Mouse (Mus musculus): Measurements from ENCODE around the gene Itga2. TPM values are rescaled to one million over a fixed set of nuclear protein-coding genes. Genes with fewer than 3 reads are reported as not detected.

Itga2 gene
- polyA plus RNA-seq, 1 experiment = 0.72 TPM

DNA sequence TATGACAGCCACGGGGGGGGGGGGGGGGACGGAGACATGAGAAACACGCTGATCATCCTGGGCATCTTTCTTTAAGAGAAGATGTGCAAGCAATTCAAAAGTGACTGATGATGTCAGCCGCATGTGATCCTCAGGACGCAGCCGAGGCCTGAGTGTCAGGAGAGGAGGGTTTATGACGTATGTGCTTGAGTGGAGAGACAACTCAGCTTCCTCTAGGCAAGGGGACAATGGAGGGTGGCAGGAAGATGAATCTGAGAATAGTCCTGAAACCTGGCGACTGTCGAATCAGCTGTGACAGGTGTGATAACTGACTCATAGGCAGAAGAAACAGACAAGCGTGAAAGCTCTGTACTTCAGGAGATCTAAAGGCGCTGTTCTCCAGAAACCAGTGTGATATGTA, 53.2 kb downstream of the Itga2 start:
- DNase-seq (ENCODE audit: low read depth) = no peak

DNA sequence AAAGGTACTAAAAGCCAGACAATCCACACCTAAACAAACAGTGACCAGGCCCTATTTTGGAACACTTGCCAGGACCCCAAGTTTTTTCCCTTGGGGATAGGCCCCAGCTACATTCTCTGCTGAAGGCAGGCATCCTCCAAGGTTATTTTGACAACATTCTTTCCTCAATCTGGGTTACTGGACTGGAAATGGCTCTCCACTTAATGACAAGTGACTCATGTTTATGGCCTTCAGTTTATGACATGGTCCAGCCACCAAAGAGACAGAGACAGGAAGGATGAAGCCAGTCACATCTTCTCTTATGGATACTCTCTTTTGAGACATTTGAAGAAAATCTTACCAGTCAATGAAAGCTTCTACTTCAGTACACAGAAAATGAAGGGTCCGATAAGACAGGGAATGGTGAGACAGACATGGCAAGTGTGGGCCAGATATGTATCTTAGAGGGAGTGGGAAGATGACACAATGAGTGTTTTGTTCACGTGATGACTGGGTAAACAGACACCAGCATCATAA, 55.8 kb downstream of the Itga2 start:
- DNase-seq (ENCODE audit: low read depth) = no peak

DNA sequence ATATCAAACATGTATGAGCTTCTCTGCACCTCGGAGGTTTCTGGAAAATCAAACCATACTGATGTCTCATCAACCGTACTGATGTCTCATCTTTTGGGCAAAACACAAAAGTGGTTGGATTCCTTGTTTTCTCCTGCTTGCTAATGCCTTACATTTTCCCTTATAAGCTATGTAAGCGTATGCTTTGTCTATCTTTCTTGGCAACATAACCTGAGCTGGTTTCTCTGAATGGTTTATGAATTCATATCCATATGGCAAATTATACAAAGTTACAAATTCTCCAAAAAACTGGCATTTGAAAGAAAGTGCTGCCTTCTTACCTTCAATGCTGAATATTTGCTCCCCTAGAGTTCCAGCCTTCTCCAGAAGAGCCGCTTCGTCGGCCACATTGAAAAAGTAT, 57.2 kb downstream of the Itga2 start:
- DNase-seq (ENCODE audit: low read depth) = no peak

DNA sequence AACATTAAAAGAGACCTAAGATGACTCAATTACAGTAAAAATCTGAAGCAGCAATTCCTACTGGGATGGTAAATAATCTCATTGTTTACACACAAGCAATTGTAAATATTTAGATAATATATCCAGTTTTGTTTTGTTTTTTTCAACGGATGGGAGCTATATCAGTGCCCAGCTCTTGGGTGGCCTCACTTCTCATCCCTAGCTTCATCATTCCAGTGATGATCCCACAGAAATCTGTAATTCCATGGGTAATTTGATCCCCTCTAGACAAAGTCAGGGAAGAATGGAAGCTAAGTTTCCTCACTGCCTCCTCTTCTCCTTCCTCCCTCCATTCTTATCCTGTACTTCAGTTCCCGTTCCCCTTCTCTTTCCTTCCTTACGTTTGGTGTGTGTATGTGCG, 74.4 kb downstream of the Itga2 start:
- DNase-seq (ENCODE audit: low read depth) = no peak

DNA sequence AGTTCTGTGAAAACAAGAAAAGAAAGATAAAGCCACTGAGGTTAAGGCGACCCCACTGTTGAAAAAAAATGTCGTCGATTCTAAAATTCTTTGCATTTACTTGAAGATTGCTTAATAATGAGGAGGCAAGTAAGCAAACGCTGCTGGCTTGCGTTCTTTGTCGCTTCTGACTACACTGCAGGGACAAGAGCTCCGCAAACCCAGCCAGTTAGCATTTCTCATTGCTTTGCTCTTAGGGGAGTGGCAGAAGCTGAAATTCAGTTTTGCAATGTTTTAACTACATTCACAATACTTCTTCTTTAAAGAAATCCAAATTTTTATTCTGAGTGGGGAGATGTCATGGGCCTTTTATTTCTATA, 75.7 kb downstream of the Itga2 start:
- DNase-seq (ENCODE audit: low read depth) = no peak

DNA sequence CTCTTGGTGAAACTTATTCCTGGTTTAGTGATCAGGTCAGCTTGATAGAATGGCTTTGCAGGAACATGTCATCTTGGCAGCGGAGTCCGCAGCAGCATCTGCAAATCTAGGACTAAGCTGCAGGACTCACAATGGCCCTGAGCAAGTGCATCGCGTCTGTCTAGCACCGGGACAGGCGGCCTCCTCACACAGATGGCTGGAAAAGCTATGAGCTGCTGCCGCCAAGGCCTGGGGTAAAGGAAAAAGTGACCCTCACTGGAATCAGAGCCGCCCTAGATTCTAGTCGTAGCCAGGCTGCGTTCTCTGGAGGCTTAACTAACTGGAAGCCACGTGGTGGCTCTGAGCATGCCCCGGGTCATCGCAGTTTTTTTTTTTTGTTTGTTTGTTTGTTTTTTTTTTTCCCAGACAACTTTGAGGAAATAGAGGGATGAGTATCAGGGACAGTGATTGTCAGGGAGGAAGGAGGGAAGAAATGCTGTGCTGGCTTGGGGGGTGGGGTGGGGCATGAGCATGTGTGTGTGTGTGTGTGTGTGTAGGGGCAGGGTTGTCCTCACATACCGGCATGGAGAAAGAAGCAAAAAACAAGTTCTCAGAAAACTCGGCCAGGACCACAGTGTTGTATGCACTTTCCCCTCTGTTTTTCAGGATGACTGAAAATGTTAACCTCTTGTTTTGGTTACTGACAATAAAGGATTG, 76.2 kb downstream of the Itga2 start:
- DNase-seq (ENCODE audit: low read depth) = no peak

DNA sequence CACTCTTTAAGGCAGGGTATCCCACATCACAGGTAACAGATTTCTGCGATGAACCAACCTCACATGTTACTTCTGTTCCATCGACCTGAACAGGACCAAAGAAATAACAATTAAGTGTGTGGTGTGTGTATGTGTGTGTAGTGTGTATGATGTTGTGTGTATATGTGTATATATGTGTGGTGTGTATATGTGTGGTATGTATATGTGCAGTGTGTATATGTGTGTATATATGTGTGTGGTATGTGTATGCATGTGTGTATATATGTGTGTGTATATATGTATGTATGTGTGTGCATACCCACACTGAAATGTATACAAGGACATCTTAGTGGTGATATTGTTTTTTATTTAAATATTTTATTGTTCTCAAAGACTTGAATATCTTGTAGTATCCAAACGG, 77.5 kb downstream of the Itga2 start:
- DNase-seq (ENCODE audit: low read depth) = no peak

DNA sequence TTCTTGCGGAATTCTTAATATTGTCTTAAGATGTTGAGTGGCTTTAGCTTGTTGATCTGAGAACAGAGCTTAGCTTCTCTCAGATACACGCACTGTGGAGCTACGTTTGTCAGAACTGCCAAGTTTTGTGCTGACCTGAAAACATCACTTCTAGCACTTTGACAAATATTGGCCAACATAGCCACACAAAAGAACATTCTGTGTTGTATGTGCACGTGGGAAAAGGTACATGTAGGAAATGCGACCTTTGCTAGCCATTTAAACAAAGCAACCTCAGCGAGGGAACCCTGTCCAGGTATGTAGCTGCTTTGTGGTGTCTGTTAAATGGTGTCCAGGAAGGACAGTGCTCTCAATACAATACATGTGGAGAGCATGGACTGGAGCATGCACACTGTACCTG, 77.9 kb downstream of the Itga2 start:
- DNase-seq (ENCODE audit: low read depth) = no peak

DNA sequence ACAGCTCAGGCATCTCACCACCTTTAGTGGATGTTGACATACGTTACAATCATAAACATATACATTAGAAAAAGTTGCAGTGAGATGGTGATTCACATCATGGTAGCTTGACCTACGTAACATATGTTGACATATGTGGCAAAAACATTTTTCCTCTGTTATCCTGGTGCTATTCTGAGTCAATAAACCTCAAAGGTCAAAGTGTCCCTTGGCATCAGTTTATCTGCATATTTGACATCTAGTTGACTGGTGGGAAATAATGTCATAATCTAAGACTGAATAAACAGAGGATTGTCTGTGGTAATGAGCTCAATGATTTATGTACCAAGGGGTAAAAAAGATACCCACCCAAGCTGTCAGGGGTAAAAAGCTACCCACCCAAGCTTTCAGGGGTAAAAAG, 78.7 kb downstream of the Itga2 start:
- no peak for DNase-seq (ENCODE audit: low read depth)

DNA sequence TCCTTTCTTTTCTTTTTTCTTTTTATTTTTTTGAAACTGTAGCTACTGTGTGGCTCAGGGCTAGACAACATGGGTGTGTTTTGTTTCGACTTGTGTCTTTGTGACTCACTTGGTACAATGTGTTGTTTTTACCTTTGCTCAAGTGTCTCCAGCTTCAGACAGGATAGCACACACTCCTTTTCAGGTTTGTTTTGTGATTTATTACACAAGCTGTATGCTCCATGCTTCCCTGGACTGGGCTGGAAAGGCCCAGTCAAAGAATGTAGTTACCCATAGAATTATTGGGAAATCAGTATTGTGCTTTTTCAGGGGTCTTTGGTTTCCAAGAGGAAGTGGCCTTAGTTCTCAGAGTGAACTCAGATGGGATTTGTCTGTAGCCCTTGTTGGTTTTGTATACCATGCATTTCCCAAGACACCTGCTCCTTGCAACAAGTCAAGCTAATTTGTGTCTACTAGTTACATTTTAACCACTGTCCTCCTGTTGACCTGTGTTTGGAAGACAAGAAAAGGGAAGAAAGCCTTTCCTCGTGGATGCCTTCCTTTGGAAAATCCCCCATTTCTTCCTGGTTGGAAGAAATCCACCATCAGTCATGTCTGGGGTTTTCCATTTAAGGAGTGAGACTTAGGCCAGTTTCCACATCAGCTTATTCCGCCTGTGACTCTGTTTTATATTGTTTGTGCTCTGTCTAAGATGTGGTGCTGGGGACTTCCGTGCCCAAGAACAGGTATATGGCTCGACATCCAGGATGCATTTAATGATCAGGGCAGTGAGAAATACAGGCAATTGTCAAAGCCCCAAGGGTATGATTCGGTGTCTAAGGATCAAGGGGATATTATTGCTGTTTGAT, 79.4 kb downstream of the Itga2 start:
- DNase-seq (ENCODE audit: low read depth) = no peak

DNA sequence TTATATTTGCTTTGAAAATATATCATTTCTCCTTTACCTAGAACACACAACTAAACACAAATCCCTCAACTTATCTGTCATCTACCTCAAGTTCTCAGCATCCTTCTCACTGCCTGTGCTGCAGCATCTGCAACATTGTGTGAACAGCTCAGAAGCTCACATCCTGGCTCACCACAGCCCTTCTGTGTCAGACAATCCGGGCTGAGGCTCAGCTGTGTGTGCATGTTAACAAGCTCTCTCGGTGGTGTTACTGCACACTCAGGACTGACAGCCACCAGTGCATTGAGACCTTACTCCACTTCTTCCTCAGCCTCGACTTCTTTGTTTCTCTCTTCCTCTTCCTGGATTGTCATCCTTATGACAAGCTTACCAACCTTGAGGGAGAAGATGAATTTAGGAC, 83.0 kb downstream of the Itga2 start:
- no peak for DNase-seq (ENCODE audit: low read depth)

DNA sequence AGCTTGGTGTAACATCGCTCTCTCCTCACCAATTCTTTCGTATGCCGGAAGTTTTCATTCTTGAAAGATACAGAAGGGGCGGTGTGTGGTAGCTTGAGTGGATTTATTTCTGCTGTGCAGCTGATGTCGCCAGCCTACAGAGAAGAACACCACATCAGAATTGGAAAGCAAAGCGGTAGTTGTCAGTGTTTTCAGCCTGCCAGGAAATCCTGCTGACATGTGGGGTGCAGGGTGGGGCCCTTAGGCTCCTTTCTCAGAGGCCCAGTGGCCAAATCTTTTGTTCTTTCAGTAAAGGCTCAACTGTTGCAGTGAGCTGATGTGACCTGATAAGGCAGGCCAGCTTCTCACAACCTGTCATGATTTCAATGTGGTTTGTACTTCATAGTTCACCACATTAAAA, 86.1 kb downstream of the Itga2 start:
- no peak for DNase-seq (ENCODE audit: low read depth)

DNA sequence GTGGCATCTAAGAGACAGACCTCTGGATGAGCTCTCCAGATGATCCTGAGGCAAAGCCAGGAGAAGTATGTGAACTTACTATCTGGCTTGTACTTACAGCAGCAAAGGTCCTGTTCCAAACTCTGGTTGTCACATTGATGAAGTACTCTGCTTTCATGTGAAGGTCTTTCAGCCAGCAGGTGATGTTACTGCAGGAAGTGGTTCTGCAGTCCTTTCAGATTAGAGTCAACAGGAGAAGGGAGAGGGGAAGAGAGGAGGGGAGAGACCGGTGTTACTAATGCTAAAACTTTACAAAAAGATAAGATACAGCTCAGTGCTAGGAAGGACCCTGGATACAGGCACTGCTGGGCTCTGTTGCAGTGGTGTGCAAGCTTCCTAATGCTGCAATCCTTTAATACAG, 88.6 kb downstream of the Itga2 start:
- no peak for DNase-seq (ENCODE audit: low read depth)

DNA sequence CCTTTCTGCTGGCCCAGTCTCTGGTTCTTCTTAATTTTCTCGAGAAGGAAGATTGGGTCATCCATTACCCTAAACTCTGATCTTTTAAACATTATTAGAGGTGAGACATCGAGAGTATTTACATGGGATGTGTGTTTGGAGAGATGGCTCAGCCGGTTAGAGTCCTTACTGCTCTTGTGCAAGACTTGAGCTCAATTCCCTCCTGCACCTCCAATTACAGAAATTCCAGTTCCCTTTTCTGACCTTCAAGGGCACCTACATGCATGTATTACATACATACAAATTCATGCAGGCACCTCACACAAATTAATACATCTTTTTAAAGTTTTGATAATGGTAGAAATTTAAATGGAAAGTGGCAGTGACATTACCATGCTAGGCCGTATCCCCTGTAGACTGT, 91.4 kb downstream of the Itga2 start:
- DNase-seq (ENCODE audit: low read depth) = no peak

DNA sequence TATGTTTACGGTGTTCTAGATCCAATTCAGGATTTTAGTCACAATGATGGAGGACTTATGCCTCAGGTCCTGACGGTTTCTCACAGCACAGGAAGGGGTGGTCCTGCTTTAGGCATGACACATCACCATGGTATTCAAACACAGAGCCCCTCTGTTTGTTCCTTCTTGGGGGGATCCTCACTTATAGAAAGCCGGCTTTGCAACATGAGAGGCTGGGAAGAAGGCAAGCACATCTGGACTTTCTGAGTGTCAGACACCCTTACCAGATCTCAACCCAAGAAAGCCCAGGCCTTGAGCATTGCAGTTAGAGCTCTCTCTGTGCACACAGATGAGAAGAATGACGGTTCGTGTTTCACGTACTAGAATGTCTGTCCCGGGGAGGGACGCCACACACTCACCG, 92.8 kb downstream of the Itga2 start:
- no peak for DNase-seq (ENCODE audit: low read depth)

DNA sequence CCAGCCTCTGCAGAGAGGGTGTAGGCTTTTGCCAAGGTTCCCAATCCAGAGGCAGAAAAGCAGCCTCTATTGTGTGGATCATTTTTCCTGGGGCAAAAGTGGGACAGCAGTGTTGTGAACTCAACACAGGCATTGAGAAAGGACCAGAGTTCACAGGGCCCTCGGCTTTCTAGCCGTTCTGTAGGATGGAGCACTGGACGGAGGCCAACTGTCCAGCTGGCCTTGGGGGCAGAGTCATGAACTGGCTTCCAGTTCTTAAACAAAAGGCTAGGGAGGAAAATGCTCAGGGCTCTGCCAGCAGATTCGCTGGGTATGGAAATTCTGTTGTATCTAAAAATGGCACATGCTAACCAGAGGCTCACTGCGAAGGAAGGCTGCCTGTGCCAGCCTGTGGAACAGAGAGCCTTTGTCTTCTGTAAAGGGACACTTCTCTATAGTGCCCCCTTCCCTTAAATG, 93.3 kb downstream of the Itga2 start:
- peak; percentile 80 for DNase-seq (ENCODE audit: low read depth)

DNA sequence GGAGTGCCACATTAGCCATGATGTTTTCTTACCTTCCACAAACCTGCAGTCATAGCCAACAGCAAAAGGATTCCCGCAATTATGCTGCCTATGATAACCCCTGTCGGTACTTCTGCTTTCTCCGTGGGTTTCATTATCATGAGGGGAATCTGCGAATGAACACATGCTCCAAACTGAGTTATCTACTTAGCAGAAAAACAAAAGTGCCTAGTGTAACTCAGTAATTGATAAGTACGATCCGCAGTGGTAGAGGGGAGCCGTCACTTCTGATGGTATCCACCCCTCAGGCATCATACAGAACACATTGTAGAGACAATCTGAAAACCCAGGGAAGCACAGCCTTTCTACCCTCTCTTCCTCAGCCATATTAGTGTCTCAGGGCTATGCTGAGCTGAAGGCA, 94.8 kb downstream of the Itga2 start:
- DNase-seq (ENCODE audit: low read depth) = no peak

DNA sequence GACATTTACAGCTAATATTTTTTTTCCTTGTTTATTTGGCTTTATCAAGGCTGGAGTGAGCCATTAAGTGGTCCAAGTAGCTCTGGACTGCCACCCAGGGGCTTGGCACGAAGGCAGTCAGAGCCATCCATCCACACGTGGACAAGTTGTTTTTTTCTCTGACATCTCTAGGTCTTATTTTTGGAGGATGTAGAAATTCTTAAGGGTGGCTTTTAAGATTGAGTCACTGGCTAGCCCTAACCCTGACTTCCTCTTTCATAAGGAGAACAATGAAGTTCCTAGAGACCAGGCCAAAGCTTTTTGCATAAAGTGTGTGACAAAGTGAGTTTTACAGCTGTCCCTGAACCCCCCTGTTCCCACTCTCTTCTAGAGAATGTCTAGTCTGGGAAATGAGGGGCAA, 97.3 kb downstream of the Itga2 start:
- DNase-seq (ENCODE audit: low read depth) = no peak

DNA sequence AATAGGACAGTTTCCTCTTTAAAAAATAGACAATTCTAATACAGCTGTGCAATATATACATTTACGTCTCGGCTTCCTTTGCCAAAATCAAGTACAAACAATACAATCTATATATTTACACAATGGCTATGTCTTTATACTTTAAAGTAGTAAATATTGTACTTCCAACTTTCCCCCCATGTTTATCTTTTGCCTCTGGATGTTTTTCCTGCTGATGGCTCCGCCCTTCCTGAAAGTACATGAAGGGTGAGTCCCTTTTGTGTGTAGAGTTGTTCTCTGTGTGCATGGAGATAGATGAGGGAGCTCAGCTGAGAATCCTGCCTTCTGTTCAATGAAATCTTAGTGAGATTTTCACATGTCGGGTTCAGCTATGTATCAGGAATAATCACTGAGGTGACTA, 98.5 kb downstream of the Itga2 start:
- no peak for DNase-seq (ENCODE audit: low read depth)

DNA sequence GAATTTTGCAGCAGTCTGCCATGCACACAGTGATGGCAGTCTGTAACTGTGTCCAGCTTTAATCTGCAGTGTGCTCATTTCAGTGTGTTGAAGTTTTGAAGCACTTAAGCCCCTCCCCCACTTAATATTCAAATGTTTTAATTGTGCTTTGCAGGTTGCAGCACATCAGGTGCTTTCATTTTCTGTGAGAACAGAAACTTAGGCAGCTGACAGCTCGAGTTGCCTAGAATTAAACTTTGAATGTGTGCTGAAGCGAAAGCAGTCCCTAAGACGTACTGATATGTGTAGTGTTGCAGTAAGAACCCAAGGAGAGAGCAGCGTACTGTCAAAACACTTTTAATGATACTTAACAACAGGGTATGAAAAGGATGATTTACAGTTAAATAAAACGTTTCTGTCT, 99.1 kb downstream of the Itga2 start:
- no peak for DNase-seq (ENCODE audit: low read depth)

DNA sequence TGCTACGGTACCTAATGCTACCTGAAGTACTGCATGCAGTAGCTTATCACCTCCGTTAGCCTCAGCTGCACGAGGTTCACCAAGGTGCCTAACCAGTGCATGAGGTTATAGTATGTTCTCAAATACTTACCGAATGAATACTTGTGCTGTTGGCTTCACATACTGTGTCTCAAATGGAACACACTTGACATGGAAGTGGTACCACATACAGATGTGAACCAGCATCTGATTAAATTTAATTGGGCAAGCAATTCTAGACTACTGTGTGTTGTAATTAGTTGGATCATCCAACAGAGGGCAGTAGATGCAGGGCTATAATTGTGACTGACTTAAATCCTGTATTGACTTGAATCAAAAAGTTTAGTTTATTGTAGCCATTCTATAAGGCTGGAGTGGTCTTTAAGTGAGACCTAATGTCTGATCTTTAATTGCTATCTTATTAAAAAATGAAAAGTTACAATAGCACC, 100.5 kb downstream of the Itga2 start:
- DNase-seq (ENCODE audit: low read depth) = no peak

DNA sequence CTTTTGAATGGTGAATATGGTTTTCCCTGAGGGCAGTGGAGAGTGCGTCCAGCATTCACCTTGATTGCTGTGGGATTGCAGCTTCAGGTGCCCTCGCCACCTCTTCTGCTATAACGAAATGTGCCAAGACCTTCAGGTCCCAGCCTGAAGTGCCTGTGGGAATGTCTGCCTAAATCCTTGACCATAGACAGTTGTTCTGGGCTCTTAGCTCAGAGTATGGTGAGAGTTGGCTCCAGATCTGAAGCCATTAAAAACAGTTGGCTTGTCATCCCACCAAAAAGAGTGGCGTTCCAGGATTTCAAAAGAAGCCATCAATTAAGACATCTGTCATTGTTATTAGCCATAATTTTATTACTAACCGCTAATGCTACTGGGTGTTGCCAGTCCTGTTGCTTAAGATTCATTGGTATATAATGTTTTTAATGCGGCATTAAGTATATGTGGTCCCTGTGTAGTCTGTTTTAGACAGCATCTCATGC, 106.5 kb downstream of the Itga2 start:
- DNase-seq (ENCODE audit: low read depth) = peak; percentile 92

DNA sequence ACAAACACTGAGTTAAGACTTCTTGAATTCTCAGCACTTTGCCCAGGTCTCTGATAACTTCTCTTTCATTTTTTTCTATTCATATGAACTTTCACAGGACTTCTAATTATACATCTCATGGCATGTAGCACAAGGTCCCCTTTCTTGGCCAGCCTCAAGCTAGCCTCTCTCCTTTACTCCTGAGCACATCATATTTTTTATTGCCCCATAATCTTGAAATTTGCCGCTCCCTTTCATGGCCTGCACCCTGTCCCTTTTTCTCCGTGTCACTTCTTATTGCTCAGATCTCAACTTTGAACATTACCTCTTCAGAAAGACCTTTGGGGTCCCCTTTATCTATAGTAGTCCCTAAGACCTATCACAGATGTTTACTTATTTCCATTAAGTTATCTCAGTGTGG, 109.0 kb downstream of the Itga2 start:
- DNase-seq (ENCODE audit: low read depth) = no peak

Measured in gonadal fat pad, adult 2 months (tissue).